1 mouse cellular context compared by ENCODE assay signal in the genomic region with DNA sequence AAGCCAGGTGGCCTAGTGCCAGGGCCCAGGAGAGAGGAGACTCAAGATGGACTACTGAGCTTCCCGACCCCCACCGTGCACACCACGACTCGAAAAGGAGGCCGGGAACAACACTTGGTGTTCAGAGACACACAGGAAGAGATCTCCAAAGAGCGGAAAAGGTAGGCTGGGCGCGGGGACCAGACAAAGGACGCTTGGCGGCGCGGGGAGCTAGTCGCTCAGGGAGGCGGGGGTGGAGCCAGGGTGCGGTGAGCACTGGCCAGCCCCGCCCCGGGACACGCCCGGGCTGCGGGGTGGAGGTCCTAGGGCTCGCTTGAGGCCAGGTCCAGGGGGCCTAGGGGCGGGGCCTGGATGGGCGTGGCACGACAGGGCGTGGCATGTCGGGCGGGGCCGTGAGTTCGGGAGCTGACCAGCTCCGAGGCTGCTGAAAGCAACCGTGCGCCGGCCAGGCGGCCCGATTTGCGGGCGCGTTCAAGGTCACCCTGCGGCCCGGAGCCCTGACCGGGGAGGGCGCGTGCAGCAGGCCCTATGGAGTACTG.
TF ChIP-seq lines count a peak whose summit lies in the region.

No protein-coding gene starts in this region.

TF ChIP-seq in ES-E14, 5 proteins besides CTCF, POLR2A, EP300 and RAD21 (continued from another document):
- no peak for TF ChIP-seq ZC3H11A (IDR thresholded peaks at IDR 0.05; ENCODE audit: borderline replicate concordance, low read depth, low read length)
